Mouse (Mus musculus) liver, postnatal 0 days (tissue): Measurements from ENCODE around the gene Tacc2. TPM values are rescaled to one million over a fixed set of nuclear protein-coding genes. Genes with fewer than 3 reads are reported as not detected.
"Not testable (repeated sequence)": the region's sequence is repeated elsewhere in the genome, so short reads cannot be mapped to it uniquely, and the experiment has no call there.

ENCODE experiments used
- ATAC-seq: fragments of 200-750 bp; cut with Nextera tagmentation; 2 replicates; pipeline ENCODE4 v1.8.0; 2017; ENCODE audit warnings: mild to moderate bottlenecking, moderate library complexity
- DNase-seq: peaks from one replicate; pipeline ENCODE4 v3.0.0-alpha.2; 2016
- H3K27ac ChIP-seq: fragments of 300-500 bp; sonication (generic); 2 replicates; pipeline ENCODE4 v1.5.1; 2014; ENCODE audit warnings: antibody characterized with exemption, moderate library complexity, mild to moderate bottlenecking, low read depth
- H3K27me3 ChIP-seq: fragments of 300-500 bp; sonication (generic); 2 replicates; pipeline ENCODE4 v1.6.1; 2014; ENCODE audit warnings: low read length, control low read depth, mixed read lengths; ENCODE audit not compliant: insufficient read depth
- H3K36me3 ChIP-seq: fragments of 300-500 bp; sonication (generic); replicated peaks from 2 replicates; pipeline ENCODE4 v1.6.1; 2014; ENCODE audit warnings: mild to moderate bottlenecking, control low read depth, low read length, moderate library complexity, mixed read lengths; ENCODE audit not compliant: insufficient read depth
- H3K4me1 ChIP-seq: fragments of 300-500 bp; sonication (generic); 2 replicates; pipeline ENCODE4 v1.6.1; 2014; ENCODE audit warnings: antibody characterized with exemption, mild to moderate bottlenecking, control low read depth; ENCODE audit not compliant: insufficient read depth
- H3K4me2 ChIP-seq: fragments of 300-500 bp; sonication (generic); 2 replicates; pipeline ENCODE4 v1.6.1; 2014; ENCODE audit warnings: low read depth, mild to moderate bottlenecking, low read length, moderate library complexity, mixed read lengths
- H3K4me3 ChIP-seq: fragments of 300-500 bp; sonication (generic); 2 replicates; pipeline ENCODE4 v1.5.1; 2014; ENCODE audit warnings: low read depth, low read length
- H3K9ac ChIP-seq: fragments of 300-500 bp; sonication (generic); replicated peaks from 2 replicates; pipeline ENCODE4 v1.6.1; 2014; ENCODE audit warnings: mild to moderate bottlenecking, moderate library complexity
- H3K9me3 ChIP-seq: fragments of 300-500 bp; sonication (generic); 2 replicates; pipeline ENCODE4 v1.6.1; 2016; ENCODE audit warnings: mild to moderate bottlenecking, control low read depth, low read length, mixed read lengths
- CTCF ChIP-seq: sonication (generic); IDR thresholded peaks from 2 replicates; pipeline ENCODE4 v1.5.1; 2016; ENCODE audit warnings: antibody characterized with exemption, low read depth
- EP300 ChIP-seq: IDR thresholded peaks from 2 replicates; pipeline ENCODE4 v1.6.1; 2016; ENCODE audit warnings: antibody characterized with exemption, low read depth, mild to moderate bottlenecking
- WGBS: fragments of 180-500 bp; shearing (Covaris S2); extraction: QIAGEN DNeasy Blood & Tissue Kit; methylation state at CpG from one replicate; pipeline ENCODE4 v1.1.7; 2014; ENCODE audit not compliant: insufficient replicate concordance; 5-methylcytosine and 5-hydroxymethylcytosine counted together
- polyA plus RNA-seq: library from polyadenylated mRNA; unstranded; fragments of >200 nt; fragmentation: Nextera tagmentation; extraction: Ambion mirVana; gene quantifications from 2 replicates; pipeline ENCODE4 v1.2.1, GENCODE M21; 2015

The Tacc2 gene
- polyA plus RNA-seq, 1 experiment from 2014 or later, result 3.5 TPM

- ATAC-seq (peak; percentile 55; the same call in 1 of the 2 replicates), DNase-seq (peak; percentile 33)
- TF ChIP-seq CTCF (no peak), EP300 (no peak)
- no peaks in the 10 kb centered on the region for H3K36me3 ChIP-seq
- peak overlapping the region; percentile 6; the same call in 1 of the 2 replicates for H3K9ac ChIP-seq
- no peaks in the 10 kb centered on the region for H3K27me3 ChIP-seq
- H3K27ac ChIP-seq, result no peak overlapping the region
- H3K4me1 ChIP-seq, result peaks cover 8% of the 10 kb centered on the region
- WGBS, result 12% methylated on average over 10 of the region's 10 CpGs
- H3K9me3 ChIP-seq, result no peaks in the 10 kb centered on the region
- peak overlapping the region; percentile 28 for H3K4me3 ChIP-seq
- peak overlapping the region; percentile 67 for H3K4me2 ChIP-seq
These were observed 257 bp upstream of the Tacc2 start for GRCm38 (mm10) chr7:130576981-130577380.

GRCm38 (mm10) chr7:130578066-130578465 lies 828 bp downstream of the Tacc2 start:
- 82% methylated on average over 2 of the region's 2 CpGs for WGBS
- DNase-seq (no peak), ATAC-seq (no peak)
- Histone ChIP-seq H3K27me3 (no peaks in the 10 kb centered on the region), H3K4me2 (0 out of 2 replicates have a peak overlapping the region, but pooled peaks have one; percentile 67), H3K4me3 (no peak overlapping the region), H3K9ac (no peak overlapping the region), H3K9me3 (no peaks in the 10 kb centered on the region), H3K27ac (no peak overlapping the region), H3K36me3 (no peaks in the 10 kb centered on the region), H3K4me1 (peaks cover 8% of the 10 kb centered on the region)
- TF ChIP-seq CTCF (no peak), EP300 (no peak)

GRCm38 (mm10) chr7:130578607-130579006 lies 1.4 kb downstream of the Tacc2 start:
- no peak for TF ChIP-seq EP300
- TF ChIP-seq CTCF, result no peak
- WGBS, result 80% methylated on average over 5 of the region's 5 CpGs

GRCm38 (mm10) chr7:130586521-130587072 lies 9.4 kb downstream of the Tacc2 start:
- H3K9ac ChIP-seq, result no peak overlapping the region
- H3K4me1 ChIP-seq, result peaks cover 4% of the 10 kb centered on the region
- H3K36me3 ChIP-seq, result no peaks in the 10 kb centered on the region
- no peak overlapping the region for H3K4me3 ChIP-seq
- no peaks in the 10 kb centered on the region for H3K9me3 ChIP-seq
- H3K27ac ChIP-seq, result no peak overlapping the region
- no peak overlapping the region for H3K4me2 ChIP-seq
- DNase-seq, result no peak
- no peak for TF ChIP-seq CTCF
- no peak for TF ChIP-seq EP300
- 81% methylated on average over 2 of the region's 2 CpGs for WGBS
- peak; percentile 63; the same call in 1 of the 2 replicates for ATAC-seq
- H3K27me3 ChIP-seq, result no peaks in the 10 kb centered on the region

More at GRCm38 (mm10) chr7:130578607-130579006, 1.4 kb downstream of the Tacc2 start:
- Histone ChIP-seq H3K9ac (no peak overlapping the region), H3K27me3 (no peaks in the 10 kb centered on the region), H3K9me3 (no peaks in the 10 kb centered on the region), H3K27ac (no peak overlapping the region), H3K4me1 (peaks cover 8% of the 10 kb centered on the region), H3K4me3 (no peak overlapping the region), H3K4me2 (no peak overlapping the region), H3K36me3 (no peaks in the 10 kb centered on the region)
- ATAC-seq, result no peak
- no peak for DNase-seq

GRCm38 (mm10) chr7:130590081-130590828 lies 13.0 kb downstream of the Tacc2 start:
- H3K9me3 ChIP-seq, result no peaks in the 10 kb centered on the region
- peaks cover 4% of the 10 kb centered on the region for H3K4me1 ChIP-seq
- no peaks in the 10 kb centered on the region for H3K27me3 ChIP-seq
- H3K27ac ChIP-seq, result 0 out of 2 replicates have a peak overlapping the region, but pooled peaks have one; percentile 25
- DNase-seq, result no peak
- H3K4me3 ChIP-seq, result no peak overlapping the region
- H3K4me2 ChIP-seq, result no peak overlapping the region
- TF ChIP-seq EP300 (no peak), CTCF (no peak)
- ATAC-seq, result no peak
- WGBS, result 68% methylated on average over 13 of the region's 13 CpGs
- H3K36me3 ChIP-seq, result no peaks in the 10 kb centered on the region
- H3K9ac ChIP-seq, result no peak overlapping the region

GRCm38 (mm10) chr7:130590845-130591437 lies 13.7 kb downstream of the Tacc2 start:
- no peak for ATAC-seq
- Histone ChIP-seq H3K9me3 (no peaks in the 10 kb centered on the region), H3K4me1 (peaks cover 4% of the 10 kb centered on the region), H3K4me3 (no peak overlapping the region), H3K9ac (no peak overlapping the region), H3K36me3 (no peaks in the 10 kb centered on the region), H3K27ac (peak overlapping the region; percentile 25), H3K4me2 (no peak overlapping the region), H3K27me3 (no peaks in the 10 kb centered on the region)
- no peak for DNase-seq
- TF ChIP-seq EP300 (no peak), CTCF (no peak)
- WGBS, result 40% methylated on average over 8 of the region's 8 CpGs

GRCm38 (mm10) chr7:130592975-130593374 lies 15.7 kb downstream of the Tacc2 start:
- not testable (repeated sequence) for H3K9me3 ChIP-seq, H3K4me2 ChIP-seq, H3K4me1 ChIP-seq, H3K27ac ChIP-seq, H3K9ac ChIP-seq, DNase-seq, H3K27me3 ChIP-seq, H3K36me3 ChIP-seq, H3K4me3 ChIP-seq
- no CpG with 5 or more reads among the region's 11 CpGs for WGBS
- peak; percentile 77 for ATAC-seq

GRCm38 (mm10) chr7:130593375-130594239 lies 16.4 kb downstream of the Tacc2 start:
- ATAC-seq, DNase-seq, H3K4me3 ChIP-seq, H3K9ac ChIP-seq, H3K27me3 ChIP-seq, H3K36me3 ChIP-seq, H3K9me3 ChIP-seq, H3K4me1 ChIP-seq, H3K4me2 ChIP-seq: not testable (repeated sequence)
- WGBS, result 69% methylated on average over 7 of the region's 11 CpGs
- peak overlapping the region; percentile 62 for H3K27ac ChIP-seq
